Mouse (Mus musculus): ENCODE data around the gene Mrpl4. TPM values are rescaled to one million over a fixed set of nuclear protein-coding genes. Genes with fewer than 3 reads are reported as not detected.

The Mrpl4 gene
- 156 and 166 TPM in 2 replicates for polyA plus RNA-seq (2014; fragmentation: Nextera tagmentation; extraction: Ambion mirVana)

GRCm38 (mm10) chr9:21002627-21003551 lies at the start of gene Mrpl4:
Gene Mrpl4, plus strand, starts transcription at chr9:21002738.
- ATAC-seq (ENCODE audit: insufficient read depth), result peak; percentile 88
- H3K36me3 ChIP-seq (ENCODE audit: insufficient read depth), result peaks cover 31% of the 10 kb centered on the region
- WGBS, result under 1% methylated on average over 72 of the region's 72 CpGs

GRCm38 (mm10) chr9:20956989-20957388 lies 45.5 kb upstream of the Mrpl4 start:
- no peak for TF ChIP-seq CTCF (IDR thresholded peaks at IDR 0.05; ENCODE audit: low read depth)
- H3K9me3 ChIP-seq (ENCODE audit: low read depth, low read length), result no peaks in the 10 kb centered on the region
- no peaks in the 10 kb centered on the region for H3K36me3 ChIP-seq (ENCODE audit: insufficient read depth)
- ATAC-seq (ENCODE audit: insufficient read depth) (no peak), DNase-seq (no peak)
- H3K27ac ChIP-seq (ENCODE audit: low read depth), result no peak overlapping the region
- H3K4me2 ChIP-seq, result no peak overlapping the region
- 55% methylated on average over 3 of the region's 3 CpGs for WGBS
- no peak overlapping the region for H3K9ac ChIP-seq
- no peaks in the 10 kb centered on the region for H3K27me3 ChIP-seq (ENCODE audit: insufficient read depth, low read length)
- H3K4me3 ChIP-seq (ENCODE audit: low read depth, low read length), result no peak overlapping the region
- no peaks in the 10 kb centered on the region for H3K4me1 ChIP-seq (ENCODE audit: insufficient read depth)

More at GRCm38 (mm10) chr9:21002627-21003551, at the start of gene Mrpl4:
- peak within 1 kb of the TSS; percentile 84 for H3K27ac ChIP-seq (ENCODE audit: low read depth)
- H3K27me3 ChIP-seq (ENCODE audit: insufficient read depth, low read length), result no peaks in the 10 kb centered on the region
- H3K9ac ChIP-seq, result peak within 1 kb of the TSS; percentile 85
- no peak for TF ChIP-seq CTCF (IDR thresholded peaks at IDR 0.05; ENCODE audit: low read depth)
- H3K4me1 ChIP-seq (ENCODE audit: insufficient read depth), result no peaks in the 10 kb centered on the region
- peak within 1 kb of the TSS; percentile 89 for H3K4me2 ChIP-seq
- DNase-seq, result peak; percentile 96
- H3K4me3 ChIP-seq (ENCODE audit: low read depth, low read length), result peak within 1 kb of the TSS; percentile 78
- H3K9me3 ChIP-seq (ENCODE audit: low read depth, low read length), result no peaks in the 10 kb centered on the region

GRCm38 (mm10) chr9:20959430-20959938 lies 43.1 kb upstream of the Mrpl4 start, which contains the start of gene Dnmt1:
Gene Dnmt1, minus strand, starts transcription at chr9:20959888.
- no peak for TF ChIP-seq CTCF (IDR thresholded peaks at IDR 0.05; ENCODE audit: low read depth)
- no peak for ATAC-seq (ENCODE audit: insufficient read depth)
- H3K4me1 ChIP-seq (ENCODE audit: insufficient read depth), result no peaks in the 10 kb centered on the region
- 81% methylated on average over 2 of the region's 2 CpGs for WGBS
- no peak within 1 kb of the TSS for H3K9ac ChIP-seq
- H3K27me3 ChIP-seq (ENCODE audit: insufficient read depth, low read length), result no peaks in the 10 kb centered on the region
- no peaks in the 10 kb centered on the region for H3K9me3 ChIP-seq (ENCODE audit: low read depth, low read length)
- no peak within 1 kb of the TSS for H3K4me2 ChIP-seq
- no peak within 1 kb of the TSS for H3K4me3 ChIP-seq (ENCODE audit: low read depth, low read length)
- no peak within 1 kb of the TSS for H3K27ac ChIP-seq (ENCODE audit: low read depth)
- peaks cover 10% of the 10 kb centered on the region; the same call in 1 of the 2 replicates for H3K36me3 ChIP-seq (ENCODE audit: insufficient read depth)
- DNase-seq, result no peak

- Histone ChIP-seq H3K36me3 (ENCODE audit: insufficient read depth) (peaks cover 30% of the 10 kb centered on the region), H3K4me3 (ENCODE audit: low read depth, low read length) (no peak overlapping the region), H3K4me2 (no peak overlapping the region), H3K27me3 (ENCODE audit: insufficient read depth, low read length) (no peaks in the 10 kb centered on the region), H3K9ac (no peak overlapping the region), H3K9me3 (ENCODE audit: low read depth, low read length) (no peaks in the 10 kb centered on the region), H3K27ac (ENCODE audit: low read depth) (no peak overlapping the region), H3K4me1 (ENCODE audit: insufficient read depth) (no peaks in the 10 kb centered on the region)
- TF ChIP-seq CTCF (IDR thresholded peaks at IDR 0.05; ENCODE audit: low read depth), result no peak
- 64% methylated on average over 9 of the region's 9 CpGs for WGBS
- ATAC-seq (ENCODE audit: insufficient read depth) (no peak), DNase-seq (no peak)
Observed at GRCm38 (mm10) chr9:20961557-20961956, 41.0 kb upstream of the Mrpl4 start.

GRCm38 (mm10) chr9:20965606-20966005 lies 36.9 kb upstream of the Mrpl4 start:
- TF ChIP-seq CTCF (IDR thresholded peaks at IDR 0.05; ENCODE audit: low read depth), result no peak
- Histone ChIP-seq H3K27ac (ENCODE audit: low read depth) (no peak overlapping the region), H3K27me3 (ENCODE audit: insufficient read depth, low read length) (no peaks in the 10 kb centered on the region), H3K9ac (no peak overlapping the region), H3K4me1 (ENCODE audit: insufficient read depth) (no peaks in the 10 kb centered on the region), H3K4me2 (no peak overlapping the region), H3K4me3 (ENCODE audit: low read depth, low read length) (no peak overlapping the region), H3K9me3 (ENCODE audit: low read depth, low read length) (no peaks in the 10 kb centered on the region), H3K36me3 (ENCODE audit: insufficient read depth) (peaks cover 64% of the 10 kb centered on the region)
- no peak for ATAC-seq (ENCODE audit: insufficient read depth)
- DNase-seq, result no peak
- 80% methylated on average over 4 of the region's 4 CpGs for WGBS

GRCm38 (mm10) chr9:20966008-20966407 lies 36.5 kb upstream of the Mrpl4 start:
- WGBS, result 83% methylated on average over 3 of the region's 3 CpGs
- H3K9me3 ChIP-seq (ENCODE audit: low read depth, low read length), result no peaks in the 10 kb centered on the region
- H3K9ac ChIP-seq, result no peak overlapping the region
- no peaks in the 10 kb centered on the region for H3K27me3 ChIP-seq (ENCODE audit: insufficient read depth, low read length)
- no peak overlapping the region for H3K4me3 ChIP-seq (ENCODE audit: low read depth, low read length)
- H3K4me2 ChIP-seq, result no peak overlapping the region
- ATAC-seq (ENCODE audit: insufficient read depth), result no peak
- H3K27ac ChIP-seq (ENCODE audit: low read depth), result no peak overlapping the region
- no peak for DNase-seq
- H3K4me1 ChIP-seq (ENCODE audit: insufficient read depth), result no peaks in the 10 kb centered on the region
- no peak for TF ChIP-seq CTCF (IDR thresholded peaks at IDR 0.05; ENCODE audit: low read depth)
- H3K36me3 ChIP-seq (ENCODE audit: insufficient read depth), result peaks cover 68% of the 10 kb centered on the region

- peaks cover 73% of the 10 kb centered on the region for H3K36me3 ChIP-seq (ENCODE audit: insufficient read depth)
- H3K27ac ChIP-seq (ENCODE audit: low read depth), result no peak overlapping the region
- H3K27me3 ChIP-seq (ENCODE audit: insufficient read depth, low read length), result no peaks in the 10 kb centered on the region
Observed at GRCm38 (mm10) chr9:20966747-20967146, 35.8 kb upstream of the Mrpl4 start.

More at GRCm38 (mm10) chr9:20966747-20967146, 35.8 kb upstream of the Mrpl4 start:
- no peak for ATAC-seq (ENCODE audit: insufficient read depth)
- Histone ChIP-seq H3K4me2 (no peak overlapping the region), H3K9me3 (ENCODE audit: low read depth, low read length) (no peaks in the 10 kb centered on the region), H3K9ac (no peak overlapping the region), H3K4me1 (ENCODE audit: insufficient read depth) (peaks cover 4% of the 10 kb centered on the region; the same call in 1 of the 2 replicates), H3K4me3 (ENCODE audit: low read depth, low read length) (no peak overlapping the region)
- WGBS, result 83% methylated on average over 5 of the region's 5 CpGs
- no peak for TF ChIP-seq CTCF (IDR thresholded peaks at IDR 0.05; ENCODE audit: low read depth)
- no peak for DNase-seq
